Mouse (Mus musculus): ENCODE results near the gene Rhbg. TPM values are rescaled to one million over a fixed set of nuclear protein-coding genes. Genes with fewer than 3 reads are reported as not detected.

Rhbg gene
- total and polyA plus RNA-seq, 3 experiments: not detected

- peaks cover 28 to 29% of the 10 kb centered on the region in 2 experiments for H3K27me3 ChIP-seq (ENCODE audit: control insufficient read depth in 1 of 2, insufficient read depth in 2 of 2, low read length in 2 of 2)
- no peaks in the 10 kb centered on the region for H3K79me2 ChIP-seq (ENCODE audit: control insufficient read depth, insufficient read depth, low read length, poor library complexity)
- H3K4me1 ChIP-seq (ENCODE audit: control insufficient read depth in 1 of 2, insufficient read depth in 2 of 2, low read length in 2 of 2): peaks cover 0 to 2% of the 10 kb centered on the region in 2 experiments; a peak in 1 of 4 replicates
- no peak for TF ChIP-seq BHLHE40 (IDR thresholded peaks at IDR 0.05; ENCODE audit: borderline replicate concordance, low read depth, low read length)
- no peak for TF ChIP-seq CTCF (IDR thresholded peaks at IDR 0.05 in 2 of 3, conservative IDR thresholded peaks at IDR 0.05 in 1 of 3; ENCODE audit: control insufficient read depth in 1 of 3, insufficient read depth in 1 of 3, low read depth in 2 of 3, low read length in 3 of 3, poor library complexity in 1 of 3, severe bottlenecking in 1 of 3)
- TF ChIP-seq MAX (IDR thresholded peaks at IDR 0.05; ENCODE audit: low read length): no peak
- no peak for TF ChIP-seq MAFK (IDR thresholded peaks at IDR 0.05; ENCODE audit: borderline replicate concordance, low read depth, low read length)
- TF ChIP-seq UBTF (IDR thresholded peaks at IDR 0.05; ENCODE audit: borderline replicate concordance, insufficient read depth, low read depth, low read length): no peak
- no peak for TF ChIP-seq POLR2A (IDR thresholded peaks at IDR 0.05; ENCODE audit: control insufficient read depth in 1 of 2, insufficient read depth in 1 of 2, low read depth in 1 of 2, low read length in 2 of 2, poor library complexity in 1 of 2)
- TF ChIP-seq GATA1 (IDR thresholded peaks at IDR 0.05; ENCODE audit: low read depth, low read length): no peak
- no peak for TF ChIP-seq SMC3 (IDR thresholded peaks at IDR 0.05; ENCODE audit: low read depth, low read length)
- no peak for TF ChIP-seq SIN3A (IDR thresholded peaks at IDR 0.05; ENCODE audit: low read length)
- no peak for TF ChIP-seq TCF12 (IDR thresholded peaks at IDR 0.05; ENCODE audit: low read depth, low read length)
- TF ChIP-seq POLR2AphosphoS5 (IDR thresholded peaks at IDR 0.05; ENCODE audit: borderline replicate concordance, low read depth, low read length): no peak
- no peak for TF ChIP-seq CHD1 (IDR thresholded peaks at IDR 0.05; ENCODE audit: low read depth, low read length)
- no peak for TF ChIP-seq GABPA (IDR thresholded peaks at IDR 0.05; ENCODE audit: low read depth, low read length)
- TF ChIP-seq E2F4 (IDR thresholded peaks at IDR 0.05; ENCODE audit: borderline replicate concordance, low read depth, low read length): no peak
- TF ChIP-seq MXI1 (IDR thresholded peaks at IDR 0.05; ENCODE audit: low read depth, low read length): no peak
- no peak overlapping the region for H3K27ac ChIP-seq (ENCODE audit: control insufficient read depth, low read depth, low read length)
- no peak for DNase-seq (ENCODE audit: low read depth, low spot score)
- H3K9me3 ChIP-seq (replicated peaks; ENCODE audit: insufficient read depth, low read length): no peaks in the 10 kb centered on the region
- peaks cover 0 to 2% of the 10 kb centered on the region in 2 experiments; a peak in 1 of 4 replicates for H3K36me3 ChIP-seq (ENCODE audit: control insufficient read depth in 1 of 2, insufficient read depth in 2 of 2, low read length in 2 of 2)
- no peak overlapping the region for H3K9ac ChIP-seq (ENCODE audit: control insufficient read depth, low read depth, low read length, poor library complexity, severe bottlenecking)
- no peak overlapping the region for H3K4me3 ChIP-seq (ENCODE audit: control insufficient read depth in 1 of 2, insufficient read depth in 1 of 2, low read depth in 2 of 2, low read length in 2 of 2)
Observed at GRCm38 (mm10) chr3:88237161-88237555, 17.4 kb downstream of the Rhbg start.

GRCm38 (mm10) chr3:88235616-88236015, 18.9 kb downstream of the Rhbg start:
- Histone ChIP-seq H3K9ac (ENCODE audit: control insufficient read depth, low read depth, low read length, poor library complexity, severe bottlenecking) (no peak overlapping the region), H3K4me1 (ENCODE audit: control insufficient read depth in 1 of 2, insufficient read depth in 2 of 2, low read length in 2 of 2) (peaks cover 0 to 5% of the 10 kb centered on the region in 2 experiments; a peak in 2 of 4 replicates), H3K36me3 (ENCODE audit: control insufficient read depth in 1 of 2, insufficient read depth in 2 of 2, low read length in 2 of 2) (peaks cover 0 to 5% of the 10 kb centered on the region in 2 experiments; a peak in 1 of 4 replicates), H3K27me3 (ENCODE audit: control insufficient read depth in 1 of 2, insufficient read depth in 2 of 2, low read length in 2 of 2) (peaks cover 28 to 30% of the 10 kb centered on the region in 2 experiments), H3K4me3 (ENCODE audit: control insufficient read depth in 1 of 2, insufficient read depth in 1 of 2, low read depth in 2 of 2, low read length in 2 of 2) (no peak overlapping the region), H3K79me2 (ENCODE audit: control insufficient read depth, insufficient read depth, low read length, poor library complexity) (no peaks in the 10 kb centered on the region), H3K9me3 (replicated peaks; ENCODE audit: insufficient read depth, low read length) (no peaks in the 10 kb centered on the region), H3K27ac (ENCODE audit: control insufficient read depth, low read depth, low read length) (no peak overlapping the region)
- no peak for TF ChIP-seq RCOR1 (IDR thresholded peaks at IDR 0.05; ENCODE audit: low read depth, low read length)
- no peak for TF ChIP-seq ZKSCAN1 (IDR thresholded peaks at IDR 0.05; ENCODE audit: low read depth, low read length)
- TF ChIP-seq NRF1 (IDR thresholded peaks at IDR 0.05; ENCODE audit: insufficient read depth, low read depth, low read length, poor library complexity, severe bottlenecking): no peak
- no peak for TF ChIP-seq GABPA (IDR thresholded peaks at IDR 0.05; ENCODE audit: low read depth, low read length)
- TF ChIP-seq MXI1 (IDR thresholded peaks at IDR 0.05; ENCODE audit: low read depth, low read length): no peak
- no peak for TF ChIP-seq ZC3H11A (IDR thresholded peaks at IDR 0.05; ENCODE audit: low read depth, low read length)
- TF ChIP-seq SMC3 (IDR thresholded peaks at IDR 0.05; ENCODE audit: low read depth, low read length): no peak
- TF ChIP-seq MAFK (IDR thresholded peaks at IDR 0.05; ENCODE audit: borderline replicate concordance, low read depth, low read length): no peak
- no peak for TF ChIP-seq KAT2A (conservative IDR thresholded peaks at IDR 0.05; ENCODE audit: low read depth, low read length)
- no peak for TF ChIP-seq NELFE (IDR thresholded peaks at IDR 0.05; ENCODE audit: low read depth, low read length)
- TF ChIP-seq TBP (IDR thresholded peaks at IDR 0.05; ENCODE audit: low read depth, low read length): no peak
- TF ChIP-seq ZMIZ1 (IDR thresholded peaks at IDR 0.05; ENCODE audit: low read depth, low read length): no peak
- TF ChIP-seq MAZ (IDR thresholded peaks at IDR 0.05; ENCODE audit: low read depth, low read length): no peak
- DNase-seq (ENCODE audit: low read depth, low spot score): no peak

Data from MEL (cell line).